Mouse (Mus musculus): Measurements from ENCODE around the gene Prkab2. TPM values are rescaled to one million over a fixed set of nuclear protein-coding genes. Genes with fewer than 3 reads are reported as not detected.
A peak's percentile ranks its signal among the peaks of the same experiment; 100 is the strongest.

Gene Prkab2
- polyA plus RNA-seq, 1 experiment from 2014 or later, result 4.6 TPM

DNA sequence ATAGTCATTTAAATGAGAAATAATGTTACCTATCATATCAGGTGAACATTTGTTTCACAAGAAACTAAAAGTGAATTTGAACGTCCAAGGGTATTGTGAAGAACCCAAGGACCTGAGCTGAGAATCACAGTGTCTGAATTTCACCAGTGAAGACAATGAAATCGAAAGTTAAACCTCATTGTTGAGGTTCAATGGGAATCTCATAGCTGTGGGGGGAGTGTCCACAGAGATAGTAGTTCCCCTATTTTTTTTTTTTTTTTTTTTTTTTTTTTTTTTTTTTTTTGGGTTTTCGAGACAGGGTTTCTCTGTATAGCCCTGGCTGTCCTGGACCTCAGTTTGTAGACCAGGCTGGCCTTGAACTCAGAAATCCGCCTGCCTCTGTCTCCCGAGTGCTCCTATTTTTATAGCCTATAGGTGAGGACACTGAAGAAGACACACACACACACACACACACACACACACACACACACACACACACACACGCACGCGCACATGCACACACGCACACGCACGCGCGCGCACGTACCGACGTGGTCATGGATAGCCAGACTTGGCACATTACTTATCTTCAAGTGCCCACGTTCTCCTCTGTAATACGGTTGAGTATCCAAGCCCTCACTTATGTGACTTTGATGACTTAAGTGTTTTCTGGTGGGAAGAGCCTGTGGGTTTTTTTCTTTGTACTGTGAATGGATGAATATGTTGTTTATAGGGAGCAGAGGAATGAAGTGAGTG, 40.7 kb upstream of the Prkab2 start:
- H3K4me2 ChIP-seq, result no peak overlapping the region
- H3K27me3 ChIP-seq (ENCODE audit: insufficient read depth, low read length), result no peaks in the 10 kb centered on the region
- DNase-seq (no peak), ATAC-seq (ENCODE audit: insufficient read depth) (no peak)
- no peaks in the 10 kb centered on the region for H3K9me3 ChIP-seq (ENCODE audit: low read depth, low read length)
- H3K4me1 ChIP-seq (ENCODE audit: insufficient read depth), result no peaks in the 10 kb centered on the region
- no peaks in the 10 kb centered on the region for H3K36me3 ChIP-seq (ENCODE audit: insufficient read depth)
- H3K4me3 ChIP-seq (ENCODE audit: low read depth, low read length), result no peak overlapping the region
- no peak overlapping the region for H3K27ac ChIP-seq (ENCODE audit: low read depth)
- no peak overlapping the region for H3K9ac ChIP-seq
- TF ChIP-seq CTCF (IDR thresholded peaks at IDR 0.05; ENCODE audit: low read depth), result no peak
- WGBS, result 78% methylated on average over 18 of the region's 19 CpGs

- H3K9ac ChIP-seq, result no peak overlapping the region
Observed at GRCm38 (mm10) chr3:97617899-97618298, 40.1 kb upstream of the Prkab2 start.

GRCm38 (mm10) chr3:97620657-97621056, 37.3 kb upstream of the Prkab2 start:
- Histone ChIP-seq H3K4me1 (ENCODE audit: insufficient read depth) (no peaks in the 10 kb centered on the region), H3K9me3 (ENCODE audit: low read depth, low read length) (no peaks in the 10 kb centered on the region), H3K4me3 (ENCODE audit: low read depth, low read length) (no peak overlapping the region), H3K27ac (ENCODE audit: low read depth) (no peak overlapping the region), H3K27me3 (ENCODE audit: insufficient read depth, low read length) (no peaks in the 10 kb centered on the region), H3K9ac (no peak overlapping the region), H3K4me2 (no peak overlapping the region), H3K36me3 (ENCODE audit: insufficient read depth) (no peaks in the 10 kb centered on the region)
- no peak for ATAC-seq (ENCODE audit: insufficient read depth)
- WGBS, result 90% methylated on average over 4 of the region's 4 CpGs
- DNase-seq, result no peak
- TF ChIP-seq CTCF (IDR thresholded peaks at IDR 0.05; ENCODE audit: low read depth), result no peak

More at GRCm38 (mm10) chr3:97617899-97618298, 40.1 kb upstream of the Prkab2 start:
- DNase-seq (no peak), ATAC-seq (ENCODE audit: insufficient read depth) (no peak)
- Histone ChIP-seq H3K4me2 (no peak overlapping the region), H3K27ac (ENCODE audit: low read depth) (no peak overlapping the region), H3K27me3 (ENCODE audit: insufficient read depth, low read length) (no peaks in the 10 kb centered on the region), H3K4me1 (ENCODE audit: insufficient read depth) (no peaks in the 10 kb centered on the region), H3K36me3 (ENCODE audit: insufficient read depth) (no peaks in the 10 kb centered on the region), H3K4me3 (ENCODE audit: low read depth, low read length) (no peak overlapping the region), H3K9me3 (ENCODE audit: low read depth, low read length) (no peaks in the 10 kb centered on the region)
- no peak for TF ChIP-seq CTCF (IDR thresholded peaks at IDR 0.05; ENCODE audit: low read depth)
- 61% methylated on average over 8 of the region's 8 CpGs for WGBS

DNA sequence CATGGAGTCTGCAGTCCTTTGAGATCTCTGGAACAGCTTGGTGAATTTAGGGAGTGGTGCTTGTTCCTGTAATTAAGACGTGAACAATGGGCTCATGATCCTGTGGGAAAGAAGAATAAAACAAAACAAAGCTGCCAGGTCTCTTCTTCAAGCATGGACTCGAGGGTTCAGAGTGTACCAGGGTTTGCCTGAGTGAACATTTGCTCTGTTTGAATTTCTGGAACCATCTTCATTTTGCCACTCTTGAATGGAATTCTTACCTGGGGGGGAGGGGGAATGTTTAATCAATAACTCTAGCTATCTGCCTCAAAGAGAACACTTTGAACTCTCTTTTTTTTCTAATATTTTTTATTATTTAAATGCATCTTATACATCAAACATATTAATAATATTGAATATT, 33.4 kb upstream of the Prkab2 start:
- no peaks in the 10 kb centered on the region for H3K36me3 ChIP-seq (ENCODE audit: insufficient read depth)
- no peak overlapping the region for H3K4me3 ChIP-seq (ENCODE audit: low read depth, low read length)
- no peaks in the 10 kb centered on the region for H3K27me3 ChIP-seq (ENCODE audit: insufficient read depth, low read length)
- TF ChIP-seq CTCF (IDR thresholded peaks at IDR 0.05; ENCODE audit: low read depth), result no peak
- no peaks in the 10 kb centered on the region for H3K4me1 ChIP-seq (ENCODE audit: insufficient read depth)
- H3K9me3 ChIP-seq (ENCODE audit: low read depth, low read length), result no peaks in the 10 kb centered on the region
- DNase-seq (no peak), ATAC-seq (ENCODE audit: insufficient read depth) (no peak)
- no peak overlapping the region for H3K4me2 ChIP-seq
- 52% methylated on average over 2 of the region's 2 CpGs for WGBS
- H3K27ac ChIP-seq (ENCODE audit: low read depth), result no peak overlapping the region
- no peak overlapping the region for H3K9ac ChIP-seq

- 64% methylated on average over 7 of the region's 7 CpGs for WGBS
- no peaks in the 10 kb centered on the region for H3K36me3 ChIP-seq (ENCODE audit: insufficient read depth)
- DNase-seq (no peak), ATAC-seq (ENCODE audit: insufficient read depth) (no peak; the same call in 1 of the 2 replicates)
- no peaks in the 10 kb centered on the region for H3K27me3 ChIP-seq (ENCODE audit: insufficient read depth, low read length)
- no peak overlapping the region for H3K9ac ChIP-seq
- no peak for TF ChIP-seq CTCF (IDR thresholded peaks at IDR 0.05; ENCODE audit: low read depth)
- H3K27ac ChIP-seq (ENCODE audit: low read depth), result no peak overlapping the region
- peak overlapping the region; percentile 75 for H3K4me2 ChIP-seq
- no peaks in the 10 kb centered on the region for H3K4me1 ChIP-seq (ENCODE audit: insufficient read depth)
- H3K4me3 ChIP-seq (ENCODE audit: low read depth, low read length), result peak overlapping the region; percentile 41; the same call in 1 of the 2 replicates
- H3K9me3 ChIP-seq (ENCODE audit: low read depth, low read length), result no peaks in the 10 kb centered on the region
Observed at GRCm38 (mm10) chr3:97627893-97628292, 30.1 kb upstream of the Prkab2 start.

DNA sequence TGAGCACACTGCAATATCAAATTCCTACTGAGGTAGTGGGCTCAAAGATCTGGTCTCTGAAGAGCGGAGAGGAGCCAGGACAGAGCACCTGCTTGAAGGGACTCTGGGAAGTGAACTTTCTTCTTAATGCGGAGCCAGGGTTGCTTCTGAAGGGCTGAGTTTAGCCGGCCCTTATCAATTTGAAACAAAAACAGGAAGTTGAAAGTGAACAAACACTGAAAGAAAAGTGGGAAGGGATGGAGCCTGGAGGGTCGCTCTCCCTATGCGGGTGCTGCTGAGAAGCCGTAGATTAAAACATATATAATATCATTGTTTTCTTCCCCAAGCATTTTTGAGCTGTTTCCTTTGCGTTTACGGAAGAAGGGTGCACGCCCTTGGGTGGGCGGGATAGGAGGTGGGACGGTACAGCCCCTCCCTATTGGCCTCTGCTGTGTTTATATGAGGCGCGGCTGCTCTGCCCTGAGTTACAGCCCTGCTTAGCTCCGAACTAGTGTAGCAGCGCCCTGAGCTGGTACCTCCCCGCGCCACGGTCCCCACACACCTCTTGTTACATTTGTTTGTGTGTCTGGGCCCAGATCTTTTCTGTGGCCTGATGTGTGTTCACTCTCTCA, 29.5 kb upstream of the Prkab2 start, which contains the start of gene Fmo5:
Fmo5 (plus strand) TSS at position 414 of the 611 bp plus-strand sequence.
- Histone ChIP-seq H3K4me3 (ENCODE audit: low read depth, low read length) (peak within 1 kb of the TSS; percentile 41), H3K36me3 (ENCODE audit: insufficient read depth) (no peaks in the 10 kb centered on the region), H3K9me3 (ENCODE audit: low read depth, low read length) (no peaks in the 10 kb centered on the region), H3K9ac (peak within 1 kb of the TSS; percentile 56), H3K27ac (ENCODE audit: low read depth) (no peak within 1 kb of the TSS), H3K27me3 (ENCODE audit: insufficient read depth, low read length) (no peaks in the 10 kb centered on the region), H3K4me1 (ENCODE audit: insufficient read depth) (no peaks in the 10 kb centered on the region), H3K4me2 (peak within 1 kb of the TSS; percentile 75)
- WGBS, result 2% methylated on average over 18 of the region's 18 CpGs
- DNase-seq (peak; percentile 79), ATAC-seq (ENCODE audit: insufficient read depth) (peak; percentile 98)
- no peak for TF ChIP-seq CTCF (IDR thresholded peaks at IDR 0.05; ENCODE audit: low read depth)

GRCm38 (mm10) chr3:97629941-97630340, 28.1 kb upstream of the Prkab2 start:
- Histone ChIP-seq H3K27me3 (ENCODE audit: insufficient read depth, low read length) (no peaks in the 10 kb centered on the region), H3K27ac (ENCODE audit: low read depth) (no peak overlapping the region), H3K4me1 (ENCODE audit: insufficient read depth) (no peaks in the 10 kb centered on the region), H3K36me3 (ENCODE audit: insufficient read depth) (no peaks in the 10 kb centered on the region), H3K9ac (no peak overlapping the region), H3K9me3 (ENCODE audit: low read depth, low read length) (no peaks in the 10 kb centered on the region), H3K4me2 (no peak overlapping the region), H3K4me3 (ENCODE audit: low read depth, low read length) (no peak overlapping the region)
- no peak for ATAC-seq (ENCODE audit: insufficient read depth)
- 69% methylated on average over 4 of the region's 4 CpGs for WGBS
- DNase-seq, result no peak
- no peak for TF ChIP-seq CTCF (IDR thresholded peaks at IDR 0.05; ENCODE audit: low read depth)
